In the genomic region with DNA sequence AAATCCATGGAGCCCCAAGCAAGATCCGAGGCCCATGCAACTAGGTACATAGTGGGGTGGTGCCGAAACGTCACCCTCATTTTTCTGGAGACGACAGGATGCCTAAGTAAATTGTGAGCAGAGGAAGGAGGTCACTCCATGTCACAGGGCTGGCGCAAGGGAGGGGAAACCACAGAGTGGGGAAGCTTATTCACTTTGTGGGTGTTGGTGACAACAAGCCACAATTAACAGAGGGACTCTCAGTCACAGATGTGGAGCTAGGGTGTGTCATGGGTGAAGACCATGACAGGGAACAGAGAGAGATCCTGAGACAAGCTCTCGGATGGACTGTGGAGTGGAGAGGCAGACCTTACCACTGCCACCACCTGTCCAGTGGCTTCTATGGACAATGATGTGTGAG, we compare ENCODE assay signal across 27 mouse cellular contexts. TPM values are rescaled to one million over a fixed set of nuclear protein-coding genes. Genes with fewer than 3 reads are reported as not detected.
DNase-seq lines count a peak whose midpoint lies in the region; ATAC-seq and TF ChIP-seq lines count a peak whose summit lies in the region.
"Had no signal": no experiment of that assay in that cellular context is flagged by ENCODE, and none has a peak within 500 bp of the region (broad histone marks: within the 10 kb centered on the region; RNA-seq: fewer than 3 reads in every experiment).

No protein-coding gene starts in this region.

- no peaks in the 10 kb centered on the region for H3K79me2 ChIP-seq in liver, adult 2 months (ENCODE audit: control insufficient read depth, insufficient read depth, low read length)
- H3K79me2 ChIP-seq in macrophage (ENCODE audit: inconsistent target): no peaks in the 10 kb centered on the region

- no peaks in the 10 kb centered on the region for H3K27me3 ChIP-seq in liver, adult 2 months (ENCODE audit: control insufficient read depth, insufficient read depth, low read length)
- H3K27me3 ChIP-seq: hindbrain, embryonic 15.5 days; Patski had no signal

- peak; percentile 52; the same call in 1 of the 2 replicates for ATAC-seq in monocyte, adult 5-6 weeks (replicated peaks; ENCODE audit: insufficient number of reproducible peaks, low FRiP score, low TSS enrichment, poor library complexity, severe bottlenecking)
- ATAC-seq: forebrain, embryonic 14.5 days; Patski had no signal

- H3K9ac ChIP-seq in liver, adult 2 months (ENCODE audit: low read depth, low read length): no peak overlapping the region
- H3K9ac ChIP-seq: heart, embryonic 12.5 days; hindbrain, embryonic 15.5 days had no signal

- H3K27ac ChIP-seq in liver, adult 2 months (replicated peaks; ENCODE audit: insufficient read depth, low read depth, low read length): no peak overlapping the region
- H3K27ac ChIP-seq in bone marrow, adult 2 months (ENCODE audit: control insufficient read depth, insufficient read depth, low read depth, low read length, poor library complexity): peak overlapping the region; percentile 3; the same call in 1 of the 2 replicates
- peak overlapping the region; percentile 87 for H3K27ac ChIP-seq in macrophage
- H3K27ac ChIP-seq: embryonic facial prominence, embryonic 10.5 days; forebrain, embryonic 10.5 days; hindbrain, embryonic 15.5 days had no signal

- peak; percentile 9 for DNase-seq in liver, adult 2 months (ENCODE audit: extremely low read depth, low read depth, low spot score)
- no peak for DNase-seq in liver
- no peak for DNase-seq in cerebellum, postnatal 25 days
- DNase-seq in frontal cortex, postnatal 25 days (ENCODE audit: low spot score in 2 of 2): no peak
- DNase-seq: adrenal gland, adult 2 months; adrenal gland, postnatal 25 days; cerebellum, adult 11 months; cerebellum, adult 8-10 months; cerebellum, postnatal 14 days; gastrocnemius, postnatal 36 days had no signal

- 64% methylated on average over 6 of the region's 6 CpGs for WGBS in liver, adult 2 months
- WGBS in bone marrow, adult 2 months: 34% methylated on average over 6 of the region's 6 CpGs
- WGBS in macrophage (ENCODE audit: missing documents): 12% methylated on average over 6 of the region's 6 CpGs

- no peak overlapping the region for H3K4me3 ChIP-seq in liver, adult 2 months (ENCODE audit: insufficient read depth, low read depth, low read length)
- no peak overlapping the region for H3K4me3 ChIP-seq in bone marrow, adult 2 months (replicated peaks; ENCODE audit: control insufficient read depth, low read depth, low read length)
- H3K4me3 ChIP-seq in macrophage (ENCODE audit: inconsistent target): no peak overlapping the region
- H3K4me3 ChIP-seq: embryonic facial prominence, embryonic 10.5 days; forebrain, embryonic 10.5 days; heart, embryonic 12.5 days; hindbrain, embryonic 15.5 days had no signal

- no peaks in the 10 kb centered on the region for H3K36me3 ChIP-seq in liver, adult 2 months (ENCODE audit: control insufficient read depth, insufficient read depth, low read length)
- H3K36me3 ChIP-seq in macrophage (ENCODE audit: inconsistent target): no peaks in the 10 kb centered on the region
- H3K36me3 ChIP-seq: embryonic facial prominence, embryonic 10.5 days; forebrain, embryonic 10.5 days; heart, embryonic 12.5 days; hindbrain, embryonic 15.5 days had no signal

- no peak for TF ChIP-seq POLR2A in liver, adult 2 months (IDR thresholded peaks at IDR 0.05; ENCODE audit: extremely low read depth, insufficient read depth, low read length)
- no peak for TF ChIP-seq POLR2A in bone marrow, adult 2 months (IDR thresholded peaks at IDR 0.05; ENCODE audit: borderline replicate concordance, control insufficient read depth, low read depth, low read length)

- H3K4me1 ChIP-seq in liver, adult 2 months (ENCODE audit: control insufficient read depth, insufficient read depth, low read length): no peaks in the 10 kb centered on the region
- H3K4me1 ChIP-seq in bone marrow, adult 2 months (ENCODE audit: control insufficient read depth, insufficient read depth, low read length): no peaks in the 10 kb centered on the region; the same call in 1 of the 2 replicates
- H3K4me1 ChIP-seq: embryonic facial prominence, embryonic 10.5 days; heart, embryonic 12.5 days; hindbrain, embryonic 15.5 days had no signal

- no peak for TF ChIP-seq CTCF in liver, adult 2 months (IDR thresholded peaks at IDR 0.05; ENCODE audit: low read depth, low read length)
- TF ChIP-seq CTCF in bone marrow, adult 2 months (IDR thresholded peaks at IDR 0.05; ENCODE audit: control insufficient read depth, insufficient read depth, low read length): no peak

RNA-seq across cellular contexts. Expression of gene Klk15, which starts 12.5 kb away (rescaled TPM):
- total RNA-seq in liver, adult 2 months (2014; rRNA removed): not detected in 2 replicates
- not detected in 2 replicates for polyA plus RNA-seq in liver, adult 2 months (2012; rRNA removed)
- not detected in 2 replicates for polyA plus RNA-seq in bone marrow, adult 2 months (2011; ENCODE audit: insufficient read depth, insufficient read length, low replicate concordance, missing spikeins)
- total RNA-seq in macrophage (2018; cell fraction: chromatin; rRNA removed): not detected
- total RNA-seq in macrophage (2018; cell fraction: cytosol; rRNA removed): not detected
- total RNA-seq in macrophage (2018; cell fraction: nucleus; rRNA removed): not detected
- not detected in 3 replicates for polyA plus RNA-seq in macrophage (2018)
- not detected in 3 replicates for total RNA-seq in monocyte, adult 5-6 weeks (2017)
- total RNA-seq: adrenal gland, adult 2 months; adrenal gland, postnatal 25 days; CH12.LX; gastrocnemius, adult 8-10 months; gastrocnemius, postnatal 36 days; heart, adult 8-10 months; heart, postnatal 25 days had no signal
- polyA plus RNA-seq: adrenal gland, adult 2 months; brain, embryonic 14.5 days; embryonic facial prominence, embryonic 10.5 days; embryonic facial prominence, embryonic 14.5 days; forebrain, embryonic 10.5 days; forebrain, embryonic 14.5 days; heart, embryonic 12.5 days; heart, embryonic 16.5 days; hindbrain, embryonic 11.5 days; hindbrain, embryonic 15.5 days; Patski had no signal

RNA-seq across cellular contexts. Expression of gene Klk1b8, which starts 29.4 kb away (rescaled TPM):
- not detected in 2 replicates for total RNA-seq in liver, adult 2 months (2014; rRNA removed)
- not detected in 2 replicates for polyA plus RNA-seq in liver, adult 2 months (2012; rRNA removed)
- not detected in 2 replicates for polyA plus RNA-seq in bone marrow, adult 2 months (2011; ENCODE audit: insufficient read depth, insufficient read length, low replicate concordance, missing spikeins)
- total RNA-seq in macrophage (2018; cell fraction: chromatin; rRNA removed): not detected
- not detected for total RNA-seq in macrophage (2018; cell fraction: cytosol; rRNA removed)
- not detected for total RNA-seq in macrophage (2018; cell fraction: nucleus; rRNA removed)
- not detected in 3 replicates for polyA plus RNA-seq in macrophage (2018)
- not detected in 3 replicates for total RNA-seq in monocyte, adult 5-6 weeks (2017)
- total RNA-seq: adrenal gland, adult 2 months; adrenal gland, postnatal 25 days; CH12.LX; gastrocnemius, adult 8-10 months; gastrocnemius, postnatal 36 days; heart, adult 8-10 months; heart, postnatal 25 days had no signal
- polyA plus RNA-seq: adrenal gland, adult 2 months; brain, embryonic 14.5 days; embryonic facial prominence, embryonic 10.5 days; embryonic facial prominence, embryonic 14.5 days; forebrain, embryonic 10.5 days; forebrain, embryonic 14.5 days; heart, embryonic 12.5 days; heart, embryonic 16.5 days; hindbrain, embryonic 11.5 days; hindbrain, embryonic 15.5 days; Patski had no signal

RNA-seq across cellular contexts. Expression of gene Klk4, which starts 40.1 kb away (rescaled TPM):
- total RNA-seq in liver, adult 2 months (2014; rRNA removed): not detected in 2 replicates
- polyA plus RNA-seq in liver, adult 2 months (2012; rRNA removed): not detected in 2 replicates
- polyA plus RNA-seq in bone marrow, adult 2 months (2011; ENCODE audit: insufficient read depth, insufficient read length, low replicate concordance, missing spikeins): not detected in 2 replicates
- not detected for total RNA-seq in macrophage (2018; cell fraction: chromatin; rRNA removed)
- total RNA-seq in macrophage (2018; cell fraction: cytosol; rRNA removed): not detected
- not detected for total RNA-seq in macrophage (2018; cell fraction: nucleus; rRNA removed)
- polyA plus RNA-seq in macrophage (2018): not detected in 3 replicates
- not detected in 3 replicates for total RNA-seq in monocyte, adult 5-6 weeks (2017)
- total RNA-seq: adrenal gland, adult 2 months; adrenal gland, postnatal 25 days; CH12.LX; gastrocnemius, adult 8-10 months; gastrocnemius, postnatal 36 days; heart, adult 8-10 months; heart, postnatal 25 days had no signal
- polyA plus RNA-seq: adrenal gland, adult 2 months; embryonic facial prominence, embryonic 10.5 days; forebrain, embryonic 10.5 days; hindbrain, embryonic 11.5 days; Patski had no signal

RNA-seq across cellular contexts. Expression of gene Klk1b1, which starts 45.5 kb away (rescaled TPM):
- total RNA-seq in liver, adult 2 months (2014; rRNA removed): not detected in 2 replicates
- not detected in 2 replicates for polyA plus RNA-seq in liver, adult 2 months (2012; rRNA removed)
- not detected in 2 replicates for polyA plus RNA-seq in bone marrow, adult 2 months (2011; ENCODE audit: insufficient read depth, insufficient read length, low replicate concordance, missing spikeins)
- not detected for total RNA-seq in macrophage (2018; cell fraction: chromatin; rRNA removed)
- 1 to 10 TPM in 17 of 26 experiments, under 1 TPM in 9; 0.33 to 4.6 (median 1.6) TPM for total RNA-seq in macrophage (2018; cell fraction: cytosol; rRNA removed)
- total RNA-seq in macrophage (2018; cell fraction: nucleus; rRNA removed): 1 to 10 TPM in 11 of 26 experiments, under 1 TPM in 6, not detected in 9; 0.67 to 3.1 (median 1.2) TPM
- 0.91 to 5.8 TPM (median 2.6 TPM) in 3 replicates for polyA plus RNA-seq in macrophage (2018)
- not detected in 3 replicates for total RNA-seq in monocyte, adult 5-6 weeks (2017)
- total RNA-seq: adrenal gland, adult 2 months; adrenal gland, postnatal 25 days; CH12.LX; gastrocnemius, adult 8-10 months; gastrocnemius, postnatal 36 days; heart, adult 8-10 months; heart, postnatal 25 days had no signal
- polyA plus RNA-seq: adrenal gland, adult 2 months; brain, embryonic 14.5 days; embryonic facial prominence, embryonic 10.5 days; embryonic facial prominence, embryonic 14.5 days; forebrain, embryonic 10.5 days; forebrain, embryonic 14.5 days; heart, embryonic 12.5 days; hindbrain, embryonic 11.5 days; hindbrain, embryonic 15.5 days; Patski had no signal

RNA-seq across cellular contexts. Expression of gene Klk1b9, which starts 54.8 kb away (rescaled TPM):
- total RNA-seq in liver, adult 2 months (2014; rRNA removed): not detected in 2 replicates
- not detected in 2 replicates for polyA plus RNA-seq in liver, adult 2 months (2012; rRNA removed)
- polyA plus RNA-seq in bone marrow, adult 2 months (2011; ENCODE audit: insufficient read depth, insufficient read length, low replicate concordance, missing spikeins): not detected in 2 replicates
- not detected for total RNA-seq in macrophage (2018; cell fraction: chromatin; rRNA removed)
- under 1 TPM in 6 of 26 experiments, not detected in 20; 0.14 to 0.42 (median 0.25) TPM for total RNA-seq in macrophage (2018; cell fraction: cytosol; rRNA removed)
- under 1 TPM in 1 of 26 experiments, not detected in 25; 0.75 TPM for total RNA-seq in macrophage (2018; cell fraction: nucleus; rRNA removed)
- 0.40 TPM in 1 of 3 replicates, not detected in the others for polyA plus RNA-seq in macrophage (2018)
- not detected in 3 replicates for total RNA-seq in monocyte, adult 5-6 weeks (2017)
- total RNA-seq: adrenal gland, adult 2 months; adrenal gland, postnatal 25 days; CH12.LX; gastrocnemius, adult 8-10 months; gastrocnemius, postnatal 36 days; heart, adult 8-10 months; heart, postnatal 25 days had no signal
- polyA plus RNA-seq: adrenal gland, adult 2 months; brain, embryonic 14.5 days; embryonic facial prominence, embryonic 10.5 days; embryonic facial prominence, embryonic 14.5 days; forebrain, embryonic 10.5 days; forebrain, embryonic 14.5 days; heart, embryonic 12.5 days; heart, embryonic 16.5 days; hindbrain, embryonic 11.5 days; hindbrain, embryonic 15.5 days; Patski had no signal
